Mouse (Mus musculus) liver, embryonic 11.5 days (tissue): ENCODE results near the gene Inpp5e. TPM values are rescaled to one million over a fixed set of nuclear protein-coding genes. Genes with fewer than 3 reads are reported as not detected.

ENCODE experiments used
- ATAC-seq: fragments of 200-750 bp; cut with Nextera tagmentation; replicated peaks from 2 replicates; pipeline ENCODE4 v1.8.0; 2017; ENCODE audit warnings: moderate number of reproducible peaks, mild to moderate bottlenecking, moderate TSS enrichment, moderate library complexity; ENCODE audit not compliant: low FRiP score
- DNase-seq: peaks from one replicate; pipeline ENCODE4 v3.0.0-alpha.2; 2017; ENCODE audit warnings: low spot score
- H3K27ac ChIP-seq: fragments of 300-500 bp; sonication (generic); 2 replicates; pipeline ENCODE4 v1.5.1; 2014; ENCODE audit warnings: mild to moderate bottlenecking, low read depth, low read length, control low read depth
- H3K27me3 ChIP-seq: fragments of 300-500 bp; sonication (generic); replicated peaks from 2 replicates; pipeline ENCODE4 v1.6.1; 2014; ENCODE audit warnings: low read length, mixed read lengths; ENCODE audit not compliant: control insufficient read depth, insufficient read depth
- H3K36me3 ChIP-seq: fragments of 300-500 bp; sonication (generic); 2 replicates; pipeline ENCODE4 v1.6.1; 2014; ENCODE audit warnings: mild to moderate bottlenecking, low read length, moderate library complexity, mixed read lengths; ENCODE audit not compliant: control insufficient read depth, insufficient read depth
- H3K4me1 ChIP-seq: fragments of 300-500 bp; sonication (generic); replicated peaks from 2 replicates; pipeline ENCODE4 v1.6.1; 2014; ENCODE audit warnings: low read length, mixed read lengths; ENCODE audit not compliant: control insufficient read depth, insufficient read depth
- H3K4me2 ChIP-seq: fragments of 300-500 bp; sonication (generic); 2 replicates; pipeline ENCODE4 v1.6.1; 2014; ENCODE audit warnings: mild to moderate bottlenecking, control low read depth, moderate library complexity
- H3K4me3 ChIP-seq: fragments of 300-500 bp; sonication (generic); 2 replicates; pipeline ENCODE4 v1.5.1; 2014; ENCODE audit warnings: low read depth, low read length, control low read depth
- H3K9ac ChIP-seq: fragments of 300-500 bp; sonication (generic); 2 replicates; pipeline ENCODE4 v1.6.1; 2014; ENCODE audit warnings: low read depth, low read length, control low read depth
- H3K9me3 ChIP-seq: fragments of 300-500 bp; sonication (generic); 2 replicates; pipeline ENCODE4 v1.6.1; 2016; ENCODE audit warnings: low read length, inconsistent platforms, mixed read lengths; ENCODE audit not compliant: control insufficient read depth
- WGBS: fragments of 180-500 bp; shearing (Covaris S2); extraction: QIAGEN DNeasy Blood & Tissue Kit; methylation state at CpG from one replicate; pipeline ENCODE4 v1.1.7; 2014; 5-methylcytosine and 5-hydroxymethylcytosine counted together
- polyA plus RNA-seq: library from polyadenylated mRNA; unstranded; fragments of >200 nt; fragmentation: Nextera tagmentation; extraction: Ambion mirVana; gene quantifications from 2 replicates; pipeline ENCODE4 v1.2.1, GENCODE M21; 2014

The Inpp5e gene
- polyA plus RNA-seq, result 17.7 and 19.2 TPM in 2 replicates

DNA sequence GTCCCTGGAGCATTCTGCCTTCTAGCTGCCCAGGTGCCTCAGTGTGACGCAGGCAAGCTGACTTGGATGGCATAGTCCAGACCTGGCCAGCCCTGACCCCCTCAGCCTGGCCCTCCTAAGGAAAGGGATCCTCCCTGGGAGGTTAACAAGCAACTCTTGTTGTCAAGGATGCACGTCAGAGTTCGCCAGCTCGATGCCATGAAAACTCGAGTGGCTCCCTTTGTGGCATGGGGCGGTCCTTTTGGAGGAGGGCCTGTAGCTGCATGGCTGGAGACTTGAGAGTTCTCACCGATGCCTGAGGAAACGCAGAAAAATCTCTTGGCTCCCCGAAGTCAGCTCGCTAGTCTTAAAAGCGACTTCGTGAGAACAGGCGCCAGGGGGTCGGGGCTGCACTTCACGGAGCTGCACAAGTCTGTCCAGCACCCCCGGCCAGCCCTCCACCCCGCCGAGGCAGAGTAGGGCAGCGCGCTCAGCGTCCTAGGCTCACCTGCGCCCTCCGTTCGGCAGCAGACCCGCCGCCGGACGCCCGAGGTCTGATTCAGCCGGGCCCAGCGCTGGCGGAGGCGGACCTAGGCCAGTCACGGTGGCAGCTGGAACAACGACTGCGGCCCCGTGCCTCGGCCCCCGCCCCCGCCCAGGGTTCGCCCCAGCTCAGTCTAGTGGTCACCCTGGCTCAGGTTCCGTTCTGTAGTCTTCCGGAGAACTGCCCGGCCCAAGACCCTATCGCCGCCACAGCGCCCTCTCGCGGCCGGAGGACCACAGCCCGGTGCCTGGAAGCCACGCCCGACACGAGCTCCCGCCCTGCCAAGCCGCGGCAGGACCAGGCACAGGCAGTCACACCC is at the start of gene Inpp5e:
Gene Inpp5e, minus strand, starts transcription at position 689 of the 842 bp plus-strand sequence.
- peak within 1 kb of the TSS; percentile 94 for H3K9ac ChIP-seq
- H3K4me3 ChIP-seq, result peak within 1 kb of the TSS; percentile 94
- H3K4me1 ChIP-seq, result peaks cover 30% of the 10 kb centered on the region
- H3K4me2 ChIP-seq, result peak within 1 kb of the TSS; percentile 99
- 1% methylated on average over 57 of the region's 57 CpGs for WGBS
- H3K27ac ChIP-seq, result peak within 1 kb of the TSS; percentile 78
- DNase-seq (peak; percentile 100), ATAC-seq (peak; percentile 95)
- H3K9me3 ChIP-seq, result no peaks in the 10 kb centered on the region
- no peaks in the 10 kb centered on the region for H3K27me3 ChIP-seq
- peaks cover 30% of the 10 kb centered on the region for H3K36me3 ChIP-seq

GRCm38 (mm10) chr2:26458402-26459124 is 49.6 kb upstream of the Inpp5e start:
- ATAC-seq (peak; percentile 52; the same call in 1 of the 2 replicates), DNase-seq (peak; percentile 48)
- 42% methylated on average over 7 of the region's 7 CpGs for WGBS
- H3K9me3 ChIP-seq, result no peaks in the 10 kb centered on the region
- no peak overlapping the region for H3K4me2 ChIP-seq
- peaks cover 17% of the 10 kb centered on the region for H3K36me3 ChIP-seq
- peak overlapping the region; percentile 60 for H3K27ac ChIP-seq
- no peaks in the 10 kb centered on the region for H3K27me3 ChIP-seq
- peaks cover 11% of the 10 kb centered on the region for H3K4me1 ChIP-seq
- no peak overlapping the region for H3K9ac ChIP-seq
- H3K4me3 ChIP-seq, result no peak overlapping the region

- Histone ChIP-seq H3K9me3 (no peaks in the 10 kb centered on the region), H3K4me3 (no peak overlapping the region), H3K36me3 (no peaks in the 10 kb centered on the region; the same call in 1 of the 2 replicates), H3K27me3 (no peaks in the 10 kb centered on the region), H3K9ac (no peak overlapping the region), H3K4me2 (no peak overlapping the region), H3K27ac (no peak overlapping the region), H3K4me1 (peaks cover 14% of the 10 kb centered on the region)
- ATAC-seq, result no peak
- peak; percentile 53 for DNase-seq
- WGBS, result 20% methylated on average over 5 of the region's 5 CpGs
These were observed 40.4 kb upstream of the Inpp5e start for GRCm38 (mm10) chr2:26449121-26450060.

- Histone ChIP-seq H3K4me1 (peaks cover 27% of the 10 kb centered on the region), H3K4me2 (peak overlapping the region; percentile 89)
These were observed 38.4 kb upstream of the Inpp5e start for GRCm38 (mm10) chr2:26447451-26447850.

DNA sequence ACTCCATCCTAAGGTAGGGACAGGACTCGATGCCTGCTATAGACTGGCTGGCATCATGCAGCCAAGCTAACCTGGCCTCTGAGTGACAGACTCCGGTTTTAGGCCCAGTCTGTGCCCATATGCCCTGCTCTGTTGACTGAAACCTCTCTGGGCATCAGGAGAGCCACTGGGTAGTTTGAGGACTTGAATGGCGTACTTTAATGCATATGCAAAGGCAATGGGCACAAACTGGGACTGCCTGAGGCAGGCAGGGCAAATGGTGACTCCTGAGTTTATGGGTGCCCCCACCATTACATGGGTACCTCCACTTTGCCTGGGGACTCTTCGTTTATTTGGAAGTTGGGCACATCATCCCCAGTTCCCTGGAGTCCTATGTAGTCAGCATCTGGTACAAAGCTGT is 37.7 kb upstream of the Inpp5e start:
- Histone ChIP-seq H3K9me3 (no peaks in the 10 kb centered on the region), H3K9ac (peak overlapping the region; percentile 74), H3K4me1 (peaks cover 27% of the 10 kb centered on the region), H3K36me3 (peaks cover 1% of the 10 kb centered on the region), H3K27me3 (no peaks in the 10 kb centered on the region), H3K4me3 (peak overlapping the region; percentile 85), H3K4me2 (peak overlapping the region; percentile 89), H3K27ac (peak overlapping the region; percentile 78; the same call in 1 of the 2 replicates)
- DNase-seq, result no peak
- WGBS, result 73% methylated on average over 4 of the region's 4 CpGs
- no peak for ATAC-seq

More at GRCm38 (mm10) chr2:26447451-26447850, 38.4 kb upstream of the Inpp5e start:
- H3K9me3 ChIP-seq, result no peaks in the 10 kb centered on the region
- no peak for DNase-seq
- no peak for ATAC-seq
- 50% methylated on average over 1 of the region's 1 CpGs for WGBS
- H3K27me3 ChIP-seq, result no peaks in the 10 kb centered on the region
- H3K36me3 ChIP-seq, result no peaks in the 10 kb centered on the region; the same call in 1 of the 2 replicates
- no peak overlapping the region for H3K4me3 ChIP-seq
- no peak overlapping the region for H3K9ac ChIP-seq
- H3K27ac ChIP-seq, result no peak overlapping the region

- Histone ChIP-seq H3K36me3 (peaks cover 8% of the 10 kb centered on the region), H3K4me1 (peaks cover 27% of the 10 kb centered on the region), H3K4me2 (peak overlapping the region; percentile 89), H3K4me3 (peak overlapping the region; percentile 85), H3K9me3 (no peaks in the 10 kb centered on the region), H3K9ac (peak overlapping the region; percentile 74), H3K27ac (peak overlapping the region; percentile 78), H3K27me3 (no peaks in the 10 kb centered on the region)
- DNase-seq, result peak; percentile 100
- ATAC-seq, result peak; percentile 87
- whole genome bisulfite sequencing, result under 1% methylated on average over 44 of the region's 44 CpGs
These were observed 36.9 kb upstream of the Inpp5e start for GRCm38 (mm10) chr2:26445666-26446445.

DNA sequence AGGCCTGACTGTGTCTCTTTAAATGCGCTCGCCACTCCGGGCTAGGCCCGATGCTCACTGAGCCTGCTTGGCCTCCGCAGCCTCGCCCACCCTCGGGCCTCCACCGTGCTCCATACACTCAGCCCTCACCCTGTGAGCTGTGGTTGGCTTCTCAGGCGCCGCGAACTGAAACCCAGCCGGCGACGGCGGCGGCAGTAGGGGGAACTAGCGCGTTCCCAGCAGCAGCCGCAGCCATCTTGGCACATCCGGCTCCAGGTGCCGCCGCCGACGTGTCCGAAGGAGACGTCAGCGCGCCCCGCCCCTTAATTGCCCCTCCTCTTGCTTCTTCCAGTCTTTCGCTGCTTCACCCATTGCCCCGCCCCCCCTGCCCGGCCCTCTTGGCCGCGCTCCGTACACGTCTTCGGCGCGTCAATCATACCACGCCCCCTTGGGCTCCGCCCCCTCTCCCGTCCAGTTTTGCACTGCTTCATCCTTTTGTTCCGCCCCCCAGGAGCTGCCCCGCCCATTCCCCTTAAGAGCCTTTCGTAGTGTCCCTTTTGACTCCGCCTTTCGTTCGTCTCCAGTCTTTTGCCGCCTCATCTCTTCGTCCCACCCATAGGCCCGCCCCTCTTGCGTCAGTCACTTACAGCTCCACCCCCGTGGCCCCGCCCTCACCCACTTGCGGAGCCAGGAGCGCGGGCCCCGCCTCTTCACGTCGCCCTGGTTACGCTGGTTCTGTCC is 36.1 kb upstream of the Inpp5e start, which contains the start of gene Sec16a:
Gene Sec16a, minus strand, starts transcription at position 271 of the 720 bp plus-strand sequence.
- H3K27ac ChIP-seq, result peak within 1 kb of the TSS; percentile 78
- H3K4me3 ChIP-seq, result peak within 1 kb of the TSS; percentile 85
- peak within 1 kb of the TSS; percentile 89 for H3K4me2 ChIP-seq
- peak; percentile 100 for DNase-seq
- under 1% methylated on average over 61 of the region's 61 CpGs for WGBS
- peaks cover 15% of the 10 kb centered on the region for H3K36me3 ChIP-seq
- H3K27me3 ChIP-seq, result no peaks in the 10 kb centered on the region
- H3K9me3 ChIP-seq, result no peaks in the 10 kb centered on the region
- H3K4me1 ChIP-seq, result peaks cover 27% of the 10 kb centered on the region
- ATAC-seq, result peak; percentile 90
- H3K9ac ChIP-seq, result peak within 1 kb of the TSS; percentile 80
